Mouse (Mus musculus) C2C12 (cell line): ENCODE results near the gene Rnf7.

Source experiments
- CEBPB ChIP-seq: IDR thresholded peaks from one replicate; pipeline ENCODE4 v1.6.1; 2011; ENCODE audit warnings: low read depth, mild to moderate bottlenecking, control low read depth, moderate library complexity
- CTCF ChIP-seq: IDR thresholded peaks from one replicate; pipeline ENCODE4 v1.5.1; 2011; ENCODE audit not compliant: control insufficient read depth, insufficient read depth, insufficient read length
- FOSL1 ChIP-seq: IDR thresholded peaks from one replicate; pipeline ENCODE4 v1.8.0; 2011; ENCODE audit warnings: mild to moderate bottlenecking, low read length; ENCODE audit not compliant: poor library complexity, insufficient read depth, severe bottlenecking
- MAX ChIP-seq: IDR thresholded peaks from one replicate; pipeline ENCODE4 v1.6.1; 2011; ENCODE audit warnings: mild to moderate bottlenecking, control low read depth
- USF1 ChIP-seq: IDR thresholded peaks from one replicate; pipeline ENCODE4 v1.6.1; 2011; ENCODE audit warnings: low read depth, mild to moderate bottlenecking, control low read depth, moderate library complexity

DNA sequence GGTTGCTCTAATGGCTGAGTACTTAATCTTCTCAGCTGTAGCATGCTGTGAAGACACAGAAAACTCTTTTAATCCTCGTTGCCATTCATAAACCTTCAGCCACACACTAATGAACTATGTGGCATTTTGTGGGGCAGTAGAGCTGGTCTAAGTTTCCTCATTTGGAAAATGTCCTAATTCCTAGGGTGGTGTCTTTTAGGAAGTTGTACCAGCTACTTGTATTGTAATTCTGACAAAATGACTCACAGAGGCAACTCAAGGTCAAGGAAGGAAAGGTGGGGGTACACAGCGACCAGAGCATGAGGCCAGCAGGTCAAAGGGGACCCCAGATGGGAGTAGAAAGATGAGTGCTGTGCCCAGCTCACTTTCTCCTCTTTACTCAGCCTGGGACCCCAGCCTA lies 5.2 kb upstream of the Rnf7 start:
- TF ChIP-seq CTCF (no peak), USF1 (no peak), MAX (no peak), CEBPB (no peak), FOSL1 (no peak)
